Mouse (Mus musculus) stomach, postnatal 0 days (tissue): ENCODE results near the gene Kcnt2. TPM values are rescaled to one million over a fixed set of nuclear protein-coding genes. Genes with fewer than 3 reads are reported as not detected.

Source experiments
- ATAC-seq: fragments of 200-750 bp; cut with Nextera tagmentation; 2 replicates; pipeline ENCODE4 v1.8.0; 2017; ENCODE audit not compliant: low FRiP score, low TSS enrichment
- DNase-seq: peaks from one replicate; pipeline ENCODE4 v3.0.0-alpha.2; 2016; ENCODE audit warnings: low spot score
- H3K27ac ChIP-seq: fragments of 300-500 bp; sonication (generic); replicated peaks from 2 replicates; pipeline ENCODE4 v1.5.1; 2014; ENCODE audit warnings: mild to moderate bottlenecking, control low read depth
- H3K27me3 ChIP-seq: fragments of 300-500 bp; sonication (generic); 2 replicates; pipeline ENCODE4 v1.6.1; 2014; ENCODE audit warnings: low read length; ENCODE audit not compliant: control insufficient read depth, insufficient read depth
- H3K36me3 ChIP-seq: fragments of 300-500 bp; sonication (generic); 2 replicates; pipeline ENCODE4 v1.6.1; 2014; ENCODE audit warnings: low read length, mixed read lengths; ENCODE audit not compliant: control insufficient read depth, insufficient read depth
- H3K4me1 ChIP-seq: fragments of 300-500 bp; sonication (generic); replicated peaks from 2 replicates; pipeline ENCODE4 v1.6.1; 2014; ENCODE audit warnings: antibody characterized with exemption; ENCODE audit not compliant: control insufficient read depth, insufficient read depth
- H3K4me2 ChIP-seq: fragments of 300-500 bp; sonication (generic); replicated peaks from 2 replicates; pipeline ENCODE4 v1.6.1; 2014; ENCODE audit warnings: low read depth, mild to moderate bottlenecking, control low read depth, moderate library complexity
- H3K4me3 ChIP-seq: fragments of 300-500 bp; sonication (generic); 2 replicates; pipeline ENCODE4 v1.5.1; 2014; ENCODE audit warnings: low read depth, low read length, control low read depth
- H3K9ac ChIP-seq: fragments of 300-500 bp; sonication (generic); 2 replicates; pipeline ENCODE4 v1.6.1; 2014; ENCODE audit warnings: mild to moderate bottlenecking, low read length, control low read depth, mixed read lengths
- H3K9me3 ChIP-seq: fragments of 300-500 bp; sonication (generic); 2 replicates; pipeline ENCODE4 v1.6.1; 2016; ENCODE audit warnings: low read length; ENCODE audit not compliant: control insufficient read depth
- CTCF ChIP-seq: IDR thresholded peaks from 2 replicates; pipeline ENCODE4 v1.5.1; 2016; ENCODE audit warnings: antibody characterized with exemption, low read depth, mild to moderate bottlenecking, moderate library complexity
- EP300 ChIP-seq: optimal IDR thresholded peaks from 2 replicates; pipeline ENCODE3; 2016; ENCODE audit warnings: antibody characterized with exemption
- WGBS: fragments of 180-500 bp; shearing (Covaris S2); extraction: QIAGEN DNeasy Blood & Tissue Kit; methylation state at CpG from one replicate; pipeline ENCODE4 v1.1.7; 2014; 5-methylcytosine and 5-hydroxymethylcytosine counted together
- polyA plus RNA-seq: library from polyadenylated mRNA; unstranded; fragments of >200 nt; fragmentation: Nextera tagmentation; extraction: Ambion mirVana; gene quantifications from 2 replicates; pipeline ENCODE4 v1.2.1, GENCODE M21; 2015

Gene Kcnt2
- polyA plus RNA-seq, 1 experiment from 2014 or later, result 0.57 TPM

GRCm38 (mm10) chr1:140379526-140379925 lies 133.6 kb downstream of the Kcnt2 start:
- no peak overlapping the region for H3K4me3 ChIP-seq
- H3K27me3 ChIP-seq, result no peaks in the 10 kb centered on the region
- DNase-seq (no peak), ATAC-seq (no peak)
- no peak overlapping the region for H3K27ac ChIP-seq
- H3K36me3 ChIP-seq, result no peaks in the 10 kb centered on the region
- no peak for TF ChIP-seq CTCF
- TF ChIP-seq EP300, result no peak
- H3K9ac ChIP-seq, result no peak overlapping the region
- no peaks in the 10 kb centered on the region for H3K9me3 ChIP-seq
- WGBS, result 52% methylated on average over 2 of the region's 2 CpGs
- H3K4me1 ChIP-seq, result no peaks in the 10 kb centered on the region
- H3K4me2 ChIP-seq, result no peak overlapping the region

GRCm38 (mm10) chr1:140381093-140381492 lies 135.1 kb downstream of the Kcnt2 start:
- ATAC-seq, result no peak
- H3K27me3 ChIP-seq, result no peaks in the 10 kb centered on the region
- no peak overlapping the region for H3K4me3 ChIP-seq
- no peak for DNase-seq
- H3K9ac ChIP-seq, result no peak overlapping the region
- WGBS, result 83% methylated on average over 3 of the region's 3 CpGs
- no peaks in the 10 kb centered on the region for H3K9me3 ChIP-seq
- H3K4me1 ChIP-seq, result no peaks in the 10 kb centered on the region
- no peak overlapping the region for H3K4me2 ChIP-seq
- no peaks in the 10 kb centered on the region for H3K36me3 ChIP-seq
- H3K27ac ChIP-seq, result no peak overlapping the region
- TF ChIP-seq EP300, result no peak
- no peak for TF ChIP-seq CTCF

GRCm38 (mm10) chr1:140390301-140390700 lies 144.3 kb downstream of the Kcnt2 start:
- Histone ChIP-seq H3K4me3 (no peak overlapping the region), H3K36me3 (no peaks in the 10 kb centered on the region), H3K4me1 (no peaks in the 10 kb centered on the region), H3K27me3 (no peaks in the 10 kb centered on the region), H3K27ac (no peak overlapping the region), H3K9me3 (no peaks in the 10 kb centered on the region), H3K9ac (no peak overlapping the region), H3K4me2 (no peak overlapping the region)
- WGBS, result 83% methylated on average over 4 of the region's 4 CpGs
- ATAC-seq, result no peak
- TF ChIP-seq CTCF (no peak), EP300 (no peak)
- no peak for DNase-seq

GRCm38 (mm10) chr1:140397756-140398155 lies 151.8 kb downstream of the Kcnt2 start:
- Histone ChIP-seq H3K4me1 (no peaks in the 10 kb centered on the region), H3K4me2 (no peak overlapping the region), H3K4me3 (no peak overlapping the region), H3K9ac (no peak overlapping the region), H3K27ac (no peak overlapping the region), H3K36me3 (no peaks in the 10 kb centered on the region), H3K9me3 (no peaks in the 10 kb centered on the region), H3K27me3 (no peaks in the 10 kb centered on the region)
- DNase-seq (no peak), ATAC-seq (no peak)
- no peak for TF ChIP-seq EP300
- no peak for TF ChIP-seq CTCF

- ATAC-seq, result no peak
- Histone ChIP-seq H3K4me2 (no peak overlapping the region), H3K9me3 (no peaks in the 10 kb centered on the region), H3K27ac (no peak overlapping the region), H3K4me3 (no peak overlapping the region), H3K36me3 (no peaks in the 10 kb centered on the region), H3K4me1 (no peaks in the 10 kb centered on the region), H3K9ac (no peak overlapping the region), H3K27me3 (no peaks in the 10 kb centered on the region)
- 75% methylated on average over 4 of the region's 4 CpGs for WGBS
- TF ChIP-seq EP300, result no peak
- no peak for TF ChIP-seq CTCF
- DNase-seq, result no peak
Observed at GRCm38 (mm10) chr1:140406631-140407288, 160.8 kb downstream of the Kcnt2 start.

GRCm38 (mm10) chr1:140415761-140416160 lies 169.8 kb downstream of the Kcnt2 start:
- no peak overlapping the region for H3K27ac ChIP-seq
- H3K4me3 ChIP-seq, result no peak overlapping the region
- no peak for DNase-seq
- no peaks in the 10 kb centered on the region for H3K9me3 ChIP-seq
- H3K4me2 ChIP-seq, result no peak overlapping the region
- TF ChIP-seq CTCF (no peak), EP300 (no peak)
- H3K27me3 ChIP-seq, result no peaks in the 10 kb centered on the region
- ATAC-seq, result no peak
- WGBS, result 24% methylated on average over 1 of the region's 1 CpGs
- no peak overlapping the region for H3K9ac ChIP-seq
- H3K36me3 ChIP-seq, result no peaks in the 10 kb centered on the region
- H3K4me1 ChIP-seq, result no peaks in the 10 kb centered on the region
